10 mouse cellular contexts compared by ENCODE assay signal in the genomic region with DNA sequence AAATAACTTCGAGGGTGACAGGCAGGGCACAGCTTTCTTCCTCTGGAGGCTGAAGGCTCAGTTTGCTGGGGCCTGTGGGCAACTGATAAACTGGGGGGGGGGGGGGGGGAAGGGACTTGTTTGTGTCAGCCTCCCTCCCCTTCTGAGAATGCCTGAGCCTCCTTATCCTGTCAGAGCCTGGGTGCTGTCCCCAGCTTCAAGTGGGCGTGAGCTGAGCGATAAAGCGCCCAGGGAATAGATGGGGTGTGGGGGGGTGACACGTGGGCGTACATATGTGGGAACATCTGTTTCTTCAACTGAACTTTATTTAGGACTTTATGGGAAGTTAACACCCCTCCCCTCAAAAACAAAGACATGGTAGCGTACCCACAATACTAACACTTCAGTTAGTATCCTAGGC. TPM values are rescaled to one million over a fixed set of nuclear protein-coding genes. Genes with fewer than 3 reads are reported as not detected.
A peak's percentile ranks its signal among the peaks of the same experiment; 100 is the strongest.
DNase-seq lines count a peak whose midpoint lies in the region; ATAC-seq and TF ChIP-seq lines count a peak whose summit lies in the region.
"Had no signal": no experiment of that assay in that cellular context is flagged by ENCODE, and none has a peak within 500 bp of the region (broad histone marks: within the 10 kb centered on the region; RNA-seq: fewer than 3 reads in every experiment).

No protein-coding gene starts in this region.

- DNase-seq in forebrain, embryonic 11.5 days (ENCODE audit: low spot score), result peak; percentile 58
- no peak for DNase-seq in forebrain, embryonic 14.5 days (ENCODE audit: low spot score)
- DNase-seq in liver, postnatal 0 days, result peak; percentile 86
- no peak for DNase-seq in gastrocnemius, postnatal 25 days
- no peak for DNase-seq in cerebellum, adult 8-10 months
- DNase-seq in ovary, adult 18-20 months (ENCODE audit: low spot score), result no peak
- DNase-seq: B cell, adult 2 months had no signal

- no peaks in the 10 kb centered on the region for H3K36me3 ChIP-seq in forebrain, embryonic 11.5 days (ENCODE audit: control insufficient read depth, insufficient read depth, low read length)
- H3K36me3 ChIP-seq in forebrain, embryonic 14.5 days (ENCODE audit: control insufficient read depth, insufficient read depth, low read length), result no peaks in the 10 kb centered on the region
- no peaks in the 10 kb centered on the region for H3K36me3 ChIP-seq in E14TG2a.4 (ENCODE audit: insufficient read depth, low read length)
- H3K36me3 ChIP-seq in heart, embryonic 13.5 days, result no peaks in the 10 kb centered on the region
- 0 out of 2 replicates have a peak, but pooled peaks cover 2% of the 10 kb centered on the region for H3K36me3 ChIP-seq in liver, postnatal 0 days (replicated peaks; ENCODE audit: insufficient read depth, low read length)
- H3K36me3 ChIP-seq: embryonic facial prominence, embryonic 10.5 days had no signal

- no peak for TF ChIP-seq CTCF in E14TG2a.4 (conservative IDR thresholded peaks at IDR 0.05; ENCODE audit: low read length)
- TF ChIP-seq CTCF in liver, postnatal 0 days (IDR thresholded peaks at IDR 0.05; ENCODE audit: low read depth), result no peak

- H3K27ac ChIP-seq in forebrain, embryonic 11.5 days (ENCODE audit: low read depth, low read length), result no peak overlapping the region
- H3K27ac ChIP-seq in forebrain, embryonic 14.5 days (ENCODE audit: low read depth, low read length), result no peak overlapping the region
- peak overlapping the region; percentile 96 for H3K27ac ChIP-seq in heart, embryonic 13.5 days (replicated peaks)
- peak overlapping the region; percentile 100 for H3K27ac ChIP-seq in liver, postnatal 0 days (ENCODE audit: low read depth)
- H3K27ac ChIP-seq: embryonic facial prominence, embryonic 10.5 days had no signal

- peak; percentile 97 for TF ChIP-seq EP300 in liver, postnatal 0 days (IDR thresholded peaks at IDR 0.05; ENCODE audit: low read depth)

- ATAC-seq in forebrain, embryonic 11.5 days (replicated peaks; ENCODE audit: low FRiP score), result no peak
- no peak for ATAC-seq in forebrain, embryonic 14.5 days
- ATAC-seq in heart, embryonic 13.5 days (ENCODE audit: extremely low read depth, insufficient number of reproducible peaks, low FRiP score, low TSS enrichment), result peak; percentile 14; the same call in 1 of the 2 replicates
- peak; percentile 43 for ATAC-seq in liver, postnatal 0 days

- WGBS in forebrain, embryonic 11.5 days, result 63% methylated on average over 7 of the region's 7 CpGs
- WGBS in forebrain, embryonic 14.5 days, result 76% methylated on average over 7 of the region's 7 CpGs
- WGBS in heart, embryonic 13.5 days, result 29% methylated on average over 7 of the region's 7 CpGs
- 21% methylated on average over 7 of the region's 7 CpGs for WGBS in liver, postnatal 0 days (ENCODE audit: insufficient replicate concordance)

- H3K4me1 ChIP-seq in forebrain, embryonic 11.5 days (replicated peaks; ENCODE audit: control insufficient read depth, insufficient read depth, low read length), result peaks cover 6% of the 10 kb centered on the region; the same call in 1 of the 2 replicates
- H3K4me1 ChIP-seq in forebrain, embryonic 14.5 days (ENCODE audit: control insufficient read depth, insufficient read depth, low read length), result 0 out of 2 replicates have a peak, but pooled peaks cover 4% of the 10 kb centered on the region
- H3K4me1 ChIP-seq in E14TG2a.4 (replicated peaks; ENCODE audit: low read depth, low read length), result peaks cover 46% of the 10 kb centered on the region
- H3K4me1 ChIP-seq in heart, embryonic 13.5 days, result peaks cover 64% of the 10 kb centered on the region
- H3K4me1 ChIP-seq in liver, postnatal 0 days (ENCODE audit: insufficient read depth), result peaks cover 50% of the 10 kb centered on the region

- H3K4me2 ChIP-seq in forebrain, embryonic 11.5 days (ENCODE audit: low read depth, low read length, severe bottlenecking), result no peak overlapping the region
- no peak overlapping the region for H3K4me2 ChIP-seq in forebrain, embryonic 14.5 days (ENCODE audit: low read length)
- H3K4me2 ChIP-seq in heart, embryonic 13.5 days, result peak overlapping the region; percentile 88
- H3K4me2 ChIP-seq in liver, postnatal 0 days (ENCODE audit: low read depth, low read length), result peak overlapping the region; percentile 85

- H3K9ac ChIP-seq in forebrain, embryonic 11.5 days (ENCODE audit: low read length), result no peak overlapping the region
- H3K9ac ChIP-seq in forebrain, embryonic 14.5 days (ENCODE audit: low read length), result no peak overlapping the region
- H3K9ac ChIP-seq in heart, embryonic 13.5 days, result peak overlapping the region; percentile 73
- H3K9ac ChIP-seq in liver, postnatal 0 days (replicated peaks), result peak overlapping the region; percentile 79

- H3K9me3 ChIP-seq in forebrain, embryonic 11.5 days (ENCODE audit: control insufficient read depth, low read length), result no peaks in the 10 kb centered on the region
- no peaks in the 10 kb centered on the region for H3K9me3 ChIP-seq in forebrain, embryonic 14.5 days (replicated peaks; ENCODE audit: control insufficient read depth, low read length)
- H3K9me3 ChIP-seq in E14TG2a.4 (ENCODE audit: low read length), result no peaks in the 10 kb centered on the region
- no peaks in the 10 kb centered on the region for H3K9me3 ChIP-seq in heart, embryonic 13.5 days
- no peaks in the 10 kb centered on the region for H3K9me3 ChIP-seq in liver, postnatal 0 days (ENCODE audit: low read length)
- H3K9me3 ChIP-seq: embryonic facial prominence, embryonic 10.5 days had no signal

- H3K4me3 ChIP-seq in forebrain, embryonic 11.5 days (ENCODE audit: low read depth, low read length), result no peak overlapping the region
- H3K4me3 ChIP-seq in forebrain, embryonic 14.5 days (ENCODE audit: low read depth, low read length), result no peak overlapping the region
- H3K4me3 ChIP-seq in E14TG2a.4 (replicated peaks; ENCODE audit: low read length), result peak overlapping the region; percentile 49; the same call in 1 of the 2 replicates
- H3K4me3 ChIP-seq in heart, embryonic 13.5 days, result peak overlapping the region; percentile 66
- peak overlapping the region; percentile 43; the same call in 1 of the 2 replicates for H3K4me3 ChIP-seq in liver, postnatal 0 days (ENCODE audit: low read depth, low read length)

- peaks cover 13% of the 10 kb centered on the region; the same call in 1 of the 2 replicates for H3K27me3 ChIP-seq in forebrain, embryonic 11.5 days (ENCODE audit: control insufficient read depth, insufficient read depth, low read length)
- H3K27me3 ChIP-seq in forebrain, embryonic 14.5 days (replicated peaks; ENCODE audit: control insufficient read depth, insufficient read depth, low read length), result peaks cover 39% of the 10 kb centered on the region
- peaks cover 34% of the 10 kb centered on the region for H3K27me3 ChIP-seq in E14TG2a.4 (ENCODE audit: insufficient read depth, low read length)
- no peaks in the 10 kb centered on the region for H3K27me3 ChIP-seq in heart, embryonic 13.5 days (replicated peaks)
- no peaks in the 10 kb centered on the region for H3K27me3 ChIP-seq in liver, postnatal 0 days (ENCODE audit: insufficient read depth, low read length)

RNA-seq across cellular contexts. Expression of gene Epb41, which starts 2.3 kb away (rescaled TPM):
- 135 and 145 TPM in 2 replicates for polyA plus RNA-seq in forebrain, embryonic 11.5 days (2014; fragmentation: Nextera tagmentation; extraction: Ambion mirVana)
- polyA plus RNA-seq in forebrain, embryonic 14.5 days (2014; fragmentation: Nextera tagmentation; extraction: Ambion mirVana), result 69.9 and 74.6 TPM in 2 replicates
- 58.5 and 76.5 TPM in 2 replicates for polyA plus RNA-seq in heart, embryonic 13.5 days (2015; fragmentation: Nextera tagmentation; extraction: Ambion mirVana)
- 65.7 and 75.1 TPM in 2 replicates for polyA plus RNA-seq in liver, postnatal 0 days (2015; fragmentation: Nextera tagmentation; extraction: Ambion mirVana)
- 10 to 100 TPM; 80.4 to 86.0 TPM for total RNA-seq in gastrocnemius, postnatal 25 days (2021)

RNA-seq across cellular contexts. Expression of gene Gm10300, which starts 2.9 kb away (rescaled TPM):
- not detected in 2 replicates for polyA plus RNA-seq in forebrain, embryonic 11.5 days (2014; fragmentation: Nextera tagmentation; extraction: Ambion mirVana)
- not detected in 2 replicates for polyA plus RNA-seq in forebrain, embryonic 14.5 days (2014; fragmentation: Nextera tagmentation; extraction: Ambion mirVana)
- polyA plus RNA-seq in heart, embryonic 13.5 days (2015; fragmentation: Nextera tagmentation; extraction: Ambion mirVana), result 0.08 and 0.13 TPM in 2 replicates
- 0.18 and 0.28 TPM in 2 replicates for polyA plus RNA-seq in liver, postnatal 0 days (2015; fragmentation: Nextera tagmentation; extraction: Ambion mirVana)
- not detected for total RNA-seq in gastrocnemius, postnatal 25 days (2021)
- polyA plus RNA-seq: embryonic facial prominence, embryonic 10.5 days had no signal

Comparison
In these comparisons a context has a peak if more than half of its experiments do, and no peak if none do; other contexts are left out.
1. DNase-seq: peak in forebrain, embryonic 11.5 days (single experiment) and liver, postnatal 0 days (single experiment); none in forebrain, embryonic 14.5 days (single experiment), gastrocnemius, postnatal 25 days (single experiment), cerebellum, adult 8-10 months (single experiment) and ovary, adult 18-20 months (single experiment).
2. ATAC-seq: peak in heart, embryonic 13.5 days (single experiment) and liver, postnatal 0 days (single experiment); none in forebrain, embryonic 11.5 days (single experiment) and forebrain, embryonic 14.5 days (single experiment).
3. H3K27ac ChIP-seq: peak in heart, embryonic 13.5 days (single experiment) and liver, postnatal 0 days (single experiment); none in forebrain, embryonic 11.5 days (single experiment) and forebrain, embryonic 14.5 days (single experiment).
4. H3K4me2 ChIP-seq: peak in heart, embryonic 13.5 days (single experiment) and liver, postnatal 0 days (single experiment); none in forebrain, embryonic 11.5 days (single experiment) and forebrain, embryonic 14.5 days (single experiment).
5. H3K4me3 ChIP-seq: peak in E14TG2a.4 (single experiment), heart, embryonic 13.5 days (single experiment) and liver, postnatal 0 days (single experiment); none in forebrain, embryonic 11.5 days (single experiment) and forebrain, embryonic 14.5 days (single experiment).
6. H3K9ac ChIP-seq: peak in heart, embryonic 13.5 days (single experiment) and liver, postnatal 0 days (single experiment); none in forebrain, embryonic 11.5 days (single experiment) and forebrain, embryonic 14.5 days (single experiment).